Comparison of ENCODE assay signal across 9 mouse cellular contexts in the genomic region with DNA sequence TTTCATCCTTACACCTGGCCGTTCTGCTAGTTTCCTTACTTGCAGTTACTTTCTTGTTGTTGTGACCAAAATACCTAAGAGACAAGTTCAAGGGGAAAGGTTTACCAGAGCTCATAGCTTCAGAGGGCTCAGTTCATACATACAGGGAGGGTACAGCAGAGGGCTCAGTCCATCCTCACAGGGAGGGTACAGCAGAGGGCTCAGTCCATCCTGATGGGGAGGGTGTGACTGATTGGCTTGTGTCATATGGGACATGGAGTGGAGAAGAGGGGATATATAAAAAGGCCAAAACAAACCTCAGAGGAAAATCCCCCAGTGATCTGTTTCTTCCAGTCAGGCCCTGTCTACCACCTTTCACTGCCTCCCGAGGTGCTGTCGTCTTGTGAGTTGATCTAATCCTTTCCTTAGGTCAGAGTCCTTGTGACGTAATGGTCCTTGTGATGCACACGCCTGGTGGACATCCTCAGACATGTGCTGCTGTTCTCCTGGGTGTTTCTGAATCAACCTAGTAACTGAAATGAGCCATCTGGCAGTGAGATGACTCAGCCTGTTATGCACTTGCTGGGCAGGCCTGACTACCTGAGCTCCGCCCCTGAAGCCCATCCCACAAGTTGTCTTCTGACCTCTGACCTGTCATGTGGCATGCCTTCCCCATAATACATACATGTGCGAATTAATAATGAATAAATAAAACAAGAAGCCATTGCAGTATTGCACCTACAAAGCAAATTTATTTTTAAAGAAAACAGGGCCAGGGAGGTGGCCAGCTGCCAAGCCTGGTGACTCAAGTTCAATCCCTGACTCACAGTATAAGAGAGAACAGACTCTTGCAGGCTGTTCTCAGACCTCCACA. TPM values are rescaled to one million over a fixed set of nuclear protein-coding genes. Genes with fewer than 3 reads are reported as not detected.
A peak's percentile ranks its signal among the peaks of the same experiment; 100 is the strongest.
DNase-seq lines count a peak whose midpoint lies in the region; TF ChIP-seq lines count a peak whose summit lies in the region.
"Had no signal": no experiment of that assay in that cellular context is flagged by ENCODE, and none has a peak within 500 bp of the region (broad histone marks: within the 10 kb centered on the region; RNA-seq: fewer than 3 reads in every experiment).

No protein-coding gene starts in this region.

- peak; percentile 49 to 53 for DNase-seq in layer of hippocampus, adult 2 months (ENCODE audit: low spot score in 2 of 2)
- DNase-seq in layer of hippocampus, postnatal 10 days (ENCODE audit: low spot score in 2 of 2) = no peak
- DNase-seq in Muller cell, postnatal 12 days (ENCODE audit: inconsistent ontology term) = peak; percentile 85
- peak; percentile 19 for DNase-seq in right cerebral cortex, postnatal 14 days
- DNase-seq in T-cell, adult 2 months (ENCODE audit: low spot score) = no peak
- no peak for DNase-seq in gastrocnemius, adult 2 months
- no peak for DNase-seq in kidney, adult 9 months

- TF ChIP-seq POLR2A in embryonic fibroblast, embryonic 13.5 days (IDR thresholded peaks at IDR 0.05; ENCODE audit: low read depth, low read length) = no peak

- no peak for TF ChIP-seq CTCF in layer of hippocampus, adult 2 months (conservative IDR thresholded peaks at IDR 0.05)
- no peak for TF ChIP-seq CTCF in embryonic fibroblast, embryonic 13.5 days (IDR thresholded peaks at IDR 0.05; ENCODE audit: borderline replicate concordance, insufficient read depth, low read length)
- TF ChIP-seq CTCF in gastrocnemius, adult 2 months (IDR thresholded peaks at IDR 0.05) = no peak

- H3K4me1 ChIP-seq in embryonic fibroblast, embryonic 13.5 days (ENCODE audit: control insufficient read depth, insufficient read depth, low read length) = peaks cover 5% of the 10 kb centered on the region

- H3K27ac ChIP-seq in layer of hippocampus, adult 2 months = peak overlapping the region; percentile 65
- H3K27ac ChIP-seq in embryonic fibroblast, embryonic 13.5 days (ENCODE audit: insufficient read depth, low read length) = peak overlapping the region; percentile 35; the same call in 1 of the 2 replicates
- no peak overlapping the region for H3K27ac ChIP-seq in gastrocnemius, adult 2 months
- H3K27ac ChIP-seq: midbrain, embryonic 12.5 days had no signal

- intact Hi-C loops in gastrocnemius, adult 2 months (cut with DNase I) = no loop called here

- H3K4me3 ChIP-seq in layer of hippocampus, adult 2 months = no peak overlapping the region
- no peak overlapping the region for H3K4me3 ChIP-seq in embryonic fibroblast, embryonic 13.5 days (ENCODE audit: insufficient read depth, low read length)
- no peak overlapping the region for H3K4me3 ChIP-seq in gastrocnemius, adult 2 months
- H3K4me3 ChIP-seq: midbrain, embryonic 12.5 days had no signal

RNA-seq across cellular contexts. Expression of gene 3110009E18Rik, which starts 15.2 kb away (rescaled TPM):
- total RNA-seq in layer of hippocampus, adult 2 months (2021) = 1 to 10 TPM; 7.1 to 7.8 TPM
- 1 to 10 TPM; 7.1 to 8.7 TPM for total RNA-seq in layer of hippocampus, postnatal 10 days (2021)
- polyA plus RNA-seq in embryonic fibroblast, embryonic 13.5 days (2011; ENCODE audit: insufficient read length, low read depth, missing spikeins) = 4.0 and 7.2 TPM in 2 replicates
- total RNA-seq in gastrocnemius, adult 2 months (2021) = 1 to 10 TPM; 3.3 to 6.6 TPM

RNA-seq across cellular contexts. Expression of gene Dbi, which starts 15.3 kb away (rescaled TPM):
- 100 to 1,000 TPM; 338 to 346 TPM for total RNA-seq in layer of hippocampus, adult 2 months (2021)
- total RNA-seq in layer of hippocampus, postnatal 10 days (2021) = 100 to 1,000 TPM; 611 to 668 TPM
- polyA plus RNA-seq in embryonic fibroblast, embryonic 13.5 days (2011; ENCODE audit: insufficient read length, low read depth, missing spikeins) = 267 and 293 TPM in 2 replicates
- total RNA-seq in gastrocnemius, adult 2 months (2021) = 100 to 1,000 TPM; 109 to 173 TPM

Comparison
In these comparisons a context has a peak if more than half of its experiments do, and no peak if none do; other contexts are left out.
1. DNase-seq: peak in layer of hippocampus, adult 2 months (2 of 2), Muller cell, postnatal 12 days (single experiment) and right cerebral cortex, postnatal 14 days (single experiment); none in layer of hippocampus, postnatal 10 days (0 of 2), T-cell, adult 2 months (single experiment), gastrocnemius, adult 2 months (single experiment) and kidney, adult 9 months (single experiment).